Mouse (Mus musculus) layer of hippocampus, postnatal 36 days (tissue): ENCODE results near the gene Exd1. TPM values are rescaled to one million over a fixed set of nuclear protein-coding genes. Genes with fewer than 3 reads are reported as not detected.

Source experiments
- total RNA-seq, 2 experiments: library from RNA; stranded (reverse); gene quantifications; 2 replicates each; pipeline ENCODE4 v1.2.3; 2021

Gene Exd1
- total RNA-seq, 2 experiments from 2014 or later: 0.46 to 0.47 TPM

Other genes starting within 250 kb of the Exd1 start
- gene Dll4, start 221.8 kb downstream of the Exd1 start, total RNA-seq: 1 to 10 TPM; 2.7 TPM
- 1 to 10 TPM; 5.2 to 5.8 TPM for gene Chac1, start 196.4 kb downstream of the Exd1 start, total RNA-seq
- 10 to 100 TPM; 18.2 to 18.7 TPM for gene Ino80, start 69.9 kb downstream of the Exd1 start, total RNA-seq
- gene Chp1, start 70 bp upstream of the Exd1 start, total RNA-seq: 100 to 1,000 TPM; 144 to 146 TPM
- under 1 TPM; 0.60 to 0.83 TPM for gene Nusap1, start 70.7 kb upstream of the Exd1 start, total RNA-seq
- under 1 TPM; 0.35 to 0.56 TPM for gene Oip5, start 70.8 kb upstream of the Exd1 start, total RNA-seq
- 10 to 100 TPM; 31.7 to 35.0 TPM for gene Ndufaf1, start 115.2 kb upstream of the Exd1 start, total RNA-seq
- 10 to 100 TPM; 59.7 to 59.8 TPM for gene Rtf1, start 127.4 kb upstream of the Exd1 start, total RNA-seq
- 100 to 1,000 TPM; 252 to 262 TPM for gene Itpka, start 194.7 kb upstream of the Exd1 start, total RNA-seq
- 10 to 100 TPM; 11.6 to 13.0 TPM for gene Ltk, start 212.8 kb upstream of the Exd1 start, total RNA-seq
- 10 to 100 TPM; 15.1 to 18.3 TPM for gene Rpap1, start 239.9 kb upstream of the Exd1 start, total RNA-seq